Mouse (Mus musculus): ENCODE results near the gene Polr3g. TPM values are rescaled to one million over a fixed set of nuclear protein-coding genes. Genes with fewer than 3 reads are reported as not detected.
"Not testable (repeated sequence)": the region's sequence is repeated elsewhere in the genome, so short reads cannot be mapped to it uniquely, and the experiment has no call there.

Gene Polr3g
- 3.4 and 10.8 TPM in 2 replicates for total RNA-seq (2015; ENCODE audit: low replicate concordance)
- total RNA-seq (2017; ENCODE audit: low replicate concordance): 1.4 and 1.9 TPM in 2 replicates

GRCm38 (mm10) chr13:81710775-81711545, at the start of gene Polr3g, which contains the start of gene Mblac2:
Gene Polr3g, minus strand, starts transcription at chr13:81711013.
Gene Mblac2, plus strand, starts transcription at chr13:81711341.
- peak; percentile 91 for ATAC-seq (replicated peaks; ENCODE audit: low FRiP score, poor library complexity, severe bottlenecking)

GRCm38 (mm10) chr13:81760379-81760778, 49.6 kb upstream of the Polr3g start:
- no peak for ATAC-seq (replicated peaks; ENCODE audit: low FRiP score, poor library complexity, severe bottlenecking)

GRCm38 (mm10) chr13:81757058-81757660, 46.3 kb upstream of the Polr3g start:
- ATAC-seq (replicated peaks; ENCODE audit: low FRiP score, poor library complexity, severe bottlenecking): no peak

- ATAC-seq (replicated peaks; ENCODE audit: low FRiP score, poor library complexity, severe bottlenecking): no peak
Measured at GRCm38 (mm10) chr13:81755324-81755723, 44.5 kb upstream of the Polr3g start.

- ATAC-seq (replicated peaks; ENCODE audit: low FRiP score, poor library complexity, severe bottlenecking): no peak
Measured at GRCm38 (mm10) chr13:81754878-81755277, 44.1 kb upstream of the Polr3g start.

GRCm38 (mm10) chr13:81744092-81744396, 33.2 kb upstream of the Polr3g start:
- ATAC-seq (replicated peaks; ENCODE audit: low FRiP score, poor library complexity, severe bottlenecking): no peak

- no peak for ATAC-seq (replicated peaks; ENCODE audit: low FRiP score, poor library complexity, severe bottlenecking)
Measured at GRCm38 (mm10) chr13:81743391-81744091, 32.7 kb upstream of the Polr3g start.

GRCm38 (mm10) chr13:81740898-81741297, 30.1 kb upstream of the Polr3g start:
- peak; percentile 86 for ATAC-seq (replicated peaks; ENCODE audit: low FRiP score, poor library complexity, severe bottlenecking)

- no peak for ATAC-seq (replicated peaks; ENCODE audit: low FRiP score, poor library complexity, severe bottlenecking)
Measured at GRCm38 (mm10) chr13:81736606-81737005, 25.8 kb upstream of the Polr3g start.

- peak; percentile 52; the same call in 1 of the 2 replicates for ATAC-seq (replicated peaks; ENCODE audit: low FRiP score, poor library complexity, severe bottlenecking)
Measured at GRCm38 (mm10) chr13:81730362-81730761, 19.5 kb upstream of the Polr3g start.

GRCm38 (mm10) chr13:81729102-81729501, 18.3 kb upstream of the Polr3g start:
- no peak for ATAC-seq (replicated peaks; ENCODE audit: low FRiP score, poor library complexity, severe bottlenecking)

GRCm38 (mm10) chr13:81728141-81728540, 17.3 kb upstream of the Polr3g start:
- not testable (repeated sequence) for ATAC-seq (replicated peaks; ENCODE audit: low FRiP score, poor library complexity, severe bottlenecking)

GRCm38 (mm10) chr13:81713896-81714295, 3.1 kb upstream of the Polr3g start:
- ATAC-seq (replicated peaks; ENCODE audit: low FRiP score, poor library complexity, severe bottlenecking): no peak

- ATAC-seq (replicated peaks; ENCODE audit: low FRiP score, poor library complexity, severe bottlenecking): peak; percentile 43
Measured at GRCm38 (mm10) chr13:81711546-81712371, 946 bp upstream of the Polr3g start.

GRCm38 (mm10) chr13:81710266-81710665, 547 bp downstream of the Polr3g start:
- ATAC-seq (replicated peaks; ENCODE audit: low FRiP score, poor library complexity, severe bottlenecking): no peak

- no peak for ATAC-seq (replicated peaks; ENCODE audit: low FRiP score, poor library complexity, severe bottlenecking)
Measured at GRCm38 (mm10) chr13:81709805-81710204, 1.0 kb downstream of the Polr3g start.

- no peak for ATAC-seq (replicated peaks; ENCODE audit: low FRiP score, poor library complexity, severe bottlenecking)
Measured at GRCm38 (mm10) chr13:81706311-81706710, 4.5 kb downstream of the Polr3g start.

- ATAC-seq (replicated peaks; ENCODE audit: low FRiP score, poor library complexity, severe bottlenecking): no peak
Measured at GRCm38 (mm10) chr13:81703621-81704020, 7.2 kb downstream of the Polr3g start.

- no peak for ATAC-seq (replicated peaks; ENCODE audit: low FRiP score, poor library complexity, severe bottlenecking)
Measured at GRCm38 (mm10) chr13:81703148-81703547, 7.7 kb downstream of the Polr3g start.

- no peak for ATAC-seq (replicated peaks; ENCODE audit: low FRiP score, poor library complexity, severe bottlenecking)
Measured at GRCm38 (mm10) chr13:81694446-81694845, 16.4 kb downstream of the Polr3g start.

Measured in erythroid progenitor cell, adult 5-6 weeks (primary cell).